Mouse (Mus musculus): Measurements from ENCODE around the gene Atg5.
A peak's percentile ranks its signal among the peaks of the same experiment; 100 is the strongest.
"Not testable (repeated sequence)": the region's sequence is repeated elsewhere in the genome, so short reads cannot be mapped to it uniquely, and the experiment has no call there.

Gene Atg5

GRCm38 (mm10) chr10:44315276-44315675, 47.1 kb downstream of the Atg5 start:
- DNase-seq (ENCODE audit: low spot score in 2 of 2), result no peak

GRCm38 (mm10) chr10:44316280-44317270, 48.4 kb downstream of the Atg5 start:
- no peak for DNase-seq (ENCODE audit: low spot score in 2 of 2)

DNA sequence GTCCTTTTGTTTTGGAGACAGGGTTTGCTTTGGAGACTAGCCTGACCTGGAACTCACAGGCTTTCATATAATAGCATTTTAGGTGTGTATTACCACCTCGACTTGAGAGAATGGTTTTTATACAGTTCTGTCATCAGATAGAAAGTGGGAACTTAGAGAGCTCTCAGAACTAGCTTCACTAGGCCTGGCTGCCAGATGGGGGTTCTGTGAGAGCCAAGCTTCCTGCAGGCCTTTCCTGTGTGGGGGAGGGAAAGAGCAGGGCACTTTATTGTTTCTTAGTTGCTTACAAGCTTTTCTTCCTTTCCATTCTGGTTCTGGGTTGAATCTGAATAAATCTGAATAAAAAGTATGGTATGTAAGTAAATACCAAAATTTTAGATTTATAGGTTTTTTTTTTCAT, 54.0 kb downstream of the Atg5 start:
- DNase-seq (ENCODE audit: low spot score in 2 of 2), result peak in 1 of 2 experiments; percentile 24

DNA sequence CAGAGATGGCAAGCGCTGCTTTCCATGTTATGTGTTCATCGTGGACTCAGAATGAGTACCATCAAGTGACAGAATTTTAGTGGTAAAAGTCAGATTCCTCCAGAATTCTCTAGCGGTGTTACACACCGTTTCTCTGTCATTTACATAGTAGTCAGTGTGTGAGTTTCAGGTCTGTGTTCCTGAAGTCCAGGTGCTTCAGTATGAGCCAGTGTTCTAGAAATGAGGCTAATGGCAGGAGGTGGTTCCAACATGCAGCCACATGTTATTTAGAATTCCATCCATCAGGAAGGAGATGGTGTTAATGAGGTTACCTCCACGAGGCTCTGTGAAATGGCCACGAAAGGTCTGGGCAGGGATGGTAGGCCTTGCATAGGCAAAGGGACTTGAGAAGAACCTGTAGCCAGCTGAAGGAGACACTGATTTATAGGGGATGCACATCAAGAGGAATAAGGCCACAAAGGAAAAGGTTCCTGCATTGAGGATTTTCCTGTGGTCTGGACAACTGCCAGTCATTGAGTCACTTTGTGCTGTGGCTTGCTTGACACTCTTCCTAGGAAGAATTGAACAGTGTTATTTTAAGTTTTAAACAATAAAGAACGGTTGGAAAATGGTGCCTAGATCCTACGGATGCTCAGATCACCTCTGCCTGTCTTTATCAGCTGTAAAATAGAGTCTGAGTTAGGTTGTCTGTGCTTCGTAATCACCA, 55.1 kb downstream of the Atg5 start:
- DNase-seq (ENCODE audit: low spot score in 2 of 2), result no peak

DNA sequence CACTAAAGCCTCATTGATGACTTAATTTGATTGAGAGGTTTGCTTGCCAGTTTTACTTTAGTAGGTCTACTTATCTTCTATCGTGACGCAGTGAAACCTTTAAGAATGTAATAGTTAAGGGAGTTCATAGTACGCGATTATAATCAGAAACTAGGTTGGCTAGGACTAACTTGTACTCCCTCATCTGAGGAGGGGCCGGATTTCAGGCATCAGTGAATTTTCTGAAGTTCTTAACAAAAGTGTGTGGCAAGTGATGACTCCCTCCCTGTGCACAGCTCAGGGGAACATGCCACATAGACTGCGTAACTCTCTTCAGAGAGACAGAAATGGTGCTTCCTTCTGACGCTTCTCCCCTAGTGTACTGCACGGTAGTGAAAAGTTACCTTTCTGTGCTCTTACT, 55.7 kb downstream of the Atg5 start:
- DNase-seq (ENCODE audit: low spot score in 2 of 2), result no peak

DNA sequence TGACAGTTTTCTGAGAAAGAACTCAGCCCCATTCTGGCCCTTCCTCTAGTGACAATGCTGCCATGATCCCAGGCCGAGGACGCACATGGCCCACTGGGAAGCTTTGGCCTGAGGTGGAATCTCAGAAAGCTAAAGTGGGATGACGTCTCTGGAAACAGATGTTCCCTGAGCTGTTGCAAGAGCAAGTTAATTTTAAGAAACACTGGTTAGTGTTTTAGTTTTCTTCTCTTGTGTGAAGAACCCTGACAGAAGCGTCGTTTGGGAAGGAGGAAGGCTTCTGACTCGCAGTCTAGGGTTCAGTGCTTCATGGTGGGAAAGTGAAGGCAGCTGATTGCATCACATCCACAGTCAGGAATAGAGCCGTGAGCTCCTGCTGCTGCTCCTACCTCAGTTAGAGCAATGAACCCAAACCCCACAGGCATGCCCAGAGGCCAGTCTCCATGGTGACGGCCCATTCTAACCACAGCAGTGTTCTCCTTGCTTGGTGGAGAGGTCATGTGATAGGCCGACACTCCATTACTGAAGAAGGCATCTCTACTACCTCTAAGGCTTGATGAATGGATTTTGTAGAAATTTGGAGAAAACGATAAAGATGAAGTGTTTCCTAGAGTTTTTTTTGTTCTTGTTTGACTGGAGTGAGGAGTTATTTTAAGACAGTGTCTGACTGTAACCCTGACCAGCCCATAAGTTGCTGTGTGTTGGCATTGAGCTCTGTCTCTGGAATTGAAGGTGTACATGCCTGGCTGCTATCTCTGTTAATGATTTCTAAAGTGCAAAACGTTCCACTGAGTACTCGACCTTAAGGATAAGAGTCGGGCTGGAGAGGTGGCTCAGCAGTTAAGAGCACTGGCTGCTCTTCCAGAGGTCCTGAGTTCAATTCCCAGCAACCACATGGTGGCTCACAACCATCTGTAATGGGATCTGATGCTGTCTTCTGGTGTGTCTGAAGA, 57.7 kb downstream of the Atg5 start:
- no peak for DNase-seq (ENCODE audit: low spot score in 2 of 2)

GRCm38 (mm10) chr10:44327057-44327456, 58.9 kb downstream of the Atg5 start:
- DNase-seq (ENCODE audit: low spot score in 2 of 2), result no peak

DNA sequence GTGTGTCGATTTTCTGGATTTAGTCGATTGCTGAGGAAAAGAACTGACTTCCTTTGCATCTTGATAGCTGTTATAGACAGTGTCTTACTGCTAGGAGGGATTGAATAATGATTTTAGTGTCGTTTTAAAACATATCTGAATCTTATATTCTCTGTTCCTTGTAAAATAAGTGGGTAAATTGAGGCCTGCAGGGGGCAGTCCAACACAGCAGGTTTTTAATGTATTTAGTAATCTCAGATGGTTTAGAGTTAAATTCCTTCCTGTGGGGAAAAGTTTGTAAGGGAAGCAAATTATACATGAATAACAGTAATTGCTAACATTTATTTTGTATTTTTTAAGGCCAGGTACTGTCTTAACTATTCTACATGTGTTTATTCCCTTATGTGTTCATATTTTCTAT, 60.2 kb downstream of the Atg5 start:
- no peak for DNase-seq (ENCODE audit: low spot score in 2 of 2)

GRCm38 (mm10) chr10:44330717-44331116, 62.6 kb downstream of the Atg5 start:
- DNase-seq (ENCODE audit: low spot score in 2 of 2), result no peak

GRCm38 (mm10) chr10:44331469-44331868, 63.3 kb downstream of the Atg5 start:
- DNase-seq (ENCODE audit: low spot score in 2 of 2), result no peak

- not testable (repeated sequence) for DNase-seq (ENCODE audit: low spot score in 2 of 2)
These were observed 64.5 kb downstream of the Atg5 start for GRCm38 (mm10) chr10:44332656-44333055.

GRCm38 (mm10) chr10:44336641-44337382, 68.7 kb downstream of the Atg5 start:
- not testable (repeated sequence) for DNase-seq (ENCODE audit: low spot score in 2 of 2)

DNA sequence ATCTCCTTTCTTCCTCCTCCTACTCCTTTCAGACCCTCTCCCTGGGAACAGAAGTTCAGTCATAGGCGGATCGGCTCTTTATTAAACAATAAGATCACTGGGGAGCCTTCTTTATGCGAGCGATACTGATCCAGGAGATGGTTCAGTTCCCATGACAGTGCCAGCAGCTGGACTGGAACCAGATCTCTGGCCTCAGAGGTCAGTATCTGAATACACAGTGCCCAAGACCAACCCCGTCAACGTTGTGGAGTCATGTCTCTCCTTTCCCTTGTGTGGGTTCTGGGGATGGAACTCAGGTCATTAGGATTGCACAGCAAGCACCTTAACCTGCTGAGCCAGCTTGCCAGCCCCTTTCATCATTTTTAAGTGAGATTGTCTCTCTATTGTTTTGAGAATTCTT, 70.4 kb downstream of the Atg5 start:
- no peak for DNase-seq (ENCODE audit: low spot score in 2 of 2)

DNA sequence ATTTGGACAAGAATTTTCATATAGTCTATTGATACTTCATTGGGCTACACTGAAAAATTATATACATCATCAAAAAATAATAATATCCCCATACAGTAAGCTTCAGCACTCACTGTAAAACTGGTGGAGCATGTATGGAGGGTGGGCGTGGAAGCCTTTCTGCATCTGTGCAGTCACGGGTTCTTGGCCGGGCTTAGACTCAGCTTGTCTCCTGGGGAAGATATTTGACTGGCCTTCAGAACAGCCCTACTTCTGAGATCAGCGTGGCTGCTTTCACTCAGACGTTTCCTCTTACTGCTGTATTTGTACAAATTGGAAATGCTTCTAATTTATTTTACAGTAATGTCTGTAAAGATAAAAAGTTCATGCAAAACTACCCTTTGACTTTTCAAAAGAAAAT, 71.2 kb downstream of the Atg5 start:
- no peak for DNase-seq (ENCODE audit: low spot score in 2 of 2)

DNA sequence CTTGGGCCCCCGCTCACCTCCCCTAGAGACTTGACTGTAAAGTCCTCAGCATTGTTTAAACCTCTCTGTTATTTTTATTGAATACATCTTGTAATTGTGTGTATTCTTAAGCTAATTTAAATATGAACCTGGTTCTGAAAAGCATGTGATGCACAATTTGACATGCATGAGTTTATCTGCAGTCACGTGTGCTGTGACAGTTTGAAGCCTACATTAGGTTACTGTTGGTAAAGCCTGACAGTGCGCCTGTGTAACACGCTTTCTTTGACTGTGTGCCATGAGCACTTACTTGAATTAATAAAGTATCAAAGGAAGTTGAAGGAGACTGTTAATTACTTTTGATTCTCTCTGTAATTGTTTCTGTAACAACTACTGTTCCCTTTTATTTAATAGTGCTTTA, 72.8 kb downstream of the Atg5 start:
- no peak for DNase-seq (ENCODE audit: low spot score in 2 of 2)

DNA sequence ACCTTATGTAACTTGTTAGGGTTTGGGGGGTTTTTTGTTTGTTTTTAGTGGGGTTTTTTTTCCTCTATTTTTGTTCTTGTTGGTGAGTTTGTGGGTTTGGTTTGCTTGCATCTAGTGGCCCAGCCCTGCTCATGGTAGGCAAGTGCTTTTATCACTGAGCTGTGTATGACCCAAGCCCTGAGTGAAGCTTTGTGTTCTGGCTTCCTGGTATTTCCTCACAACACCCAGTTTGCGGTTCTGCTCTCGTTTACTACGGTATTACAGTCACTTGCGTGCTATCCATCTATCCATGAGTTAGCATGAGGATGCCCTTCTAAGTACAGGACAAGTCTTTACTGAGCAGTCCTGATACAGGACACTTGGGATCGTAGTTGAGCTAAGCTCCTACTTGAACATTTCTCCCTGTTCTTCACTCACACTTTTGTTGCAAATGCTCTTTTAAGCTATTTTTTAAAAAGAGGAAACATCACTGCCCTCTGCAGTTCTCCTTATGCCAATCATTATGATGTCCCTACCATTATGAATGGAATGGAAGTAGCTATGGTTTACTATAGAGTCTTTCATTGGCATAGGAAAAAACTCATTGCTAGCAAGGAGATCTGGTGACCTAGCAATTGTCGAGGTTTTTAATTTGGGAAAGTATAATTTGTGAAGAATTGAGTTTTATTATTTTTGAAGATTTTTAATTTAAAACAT, 73.8 kb downstream of the Atg5 start:
- no peak for DNase-seq (ENCODE audit: low spot score in 2 of 2)

DNA sequence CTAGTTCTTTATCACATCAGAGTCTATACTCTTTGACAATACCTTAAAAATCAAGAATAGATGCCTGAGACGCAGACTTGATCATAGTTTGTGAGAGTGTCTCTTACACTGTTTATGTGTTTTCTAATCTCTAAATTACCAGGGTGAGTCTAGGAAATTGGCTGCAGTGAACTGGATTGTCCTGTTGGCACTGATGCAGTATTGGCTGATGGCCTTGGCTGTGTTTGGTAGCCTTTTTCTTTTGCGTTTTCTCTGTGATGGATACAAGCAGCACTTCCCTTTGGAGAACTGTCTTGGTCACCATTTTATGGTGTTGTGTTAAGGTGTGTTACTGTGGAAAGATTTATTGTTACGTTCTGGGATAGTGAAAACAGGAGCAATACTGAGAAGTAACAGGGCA, 75.2 kb downstream of the Atg5 start:
- no peak for DNase-seq (ENCODE audit: low spot score in 2 of 2)

DNA sequence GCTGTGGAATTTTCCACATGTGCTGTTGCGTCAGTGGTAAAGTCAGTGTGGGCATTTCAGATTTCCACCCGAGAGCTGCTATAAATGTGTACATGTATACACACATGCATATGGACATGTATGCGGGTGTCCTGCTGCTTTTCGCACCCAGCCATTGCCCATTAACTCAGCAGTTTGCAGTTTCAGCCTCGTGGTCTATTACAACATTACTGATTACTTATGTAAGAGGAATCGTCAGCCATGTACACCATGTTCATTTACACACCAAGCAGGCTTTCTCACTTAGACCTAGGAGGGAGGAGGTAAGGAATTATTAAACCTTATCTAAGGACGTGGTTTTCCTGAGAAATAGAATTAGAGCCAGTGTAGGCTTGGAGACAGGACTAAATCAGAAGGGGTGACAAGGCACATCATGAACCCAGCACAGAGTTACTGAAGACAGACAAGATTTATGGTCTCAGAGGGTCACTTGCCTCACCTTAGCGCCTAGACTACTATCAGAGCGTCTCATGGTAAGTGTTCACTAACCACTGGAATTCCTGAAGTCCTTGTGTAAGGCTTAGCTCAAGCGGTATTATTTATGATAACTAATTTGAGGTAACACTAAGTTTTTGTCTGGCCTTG, 79.5 kb downstream of the Atg5 start:
- DNase-seq (ENCODE audit: low spot score in 2 of 2), result no peak

DNA sequence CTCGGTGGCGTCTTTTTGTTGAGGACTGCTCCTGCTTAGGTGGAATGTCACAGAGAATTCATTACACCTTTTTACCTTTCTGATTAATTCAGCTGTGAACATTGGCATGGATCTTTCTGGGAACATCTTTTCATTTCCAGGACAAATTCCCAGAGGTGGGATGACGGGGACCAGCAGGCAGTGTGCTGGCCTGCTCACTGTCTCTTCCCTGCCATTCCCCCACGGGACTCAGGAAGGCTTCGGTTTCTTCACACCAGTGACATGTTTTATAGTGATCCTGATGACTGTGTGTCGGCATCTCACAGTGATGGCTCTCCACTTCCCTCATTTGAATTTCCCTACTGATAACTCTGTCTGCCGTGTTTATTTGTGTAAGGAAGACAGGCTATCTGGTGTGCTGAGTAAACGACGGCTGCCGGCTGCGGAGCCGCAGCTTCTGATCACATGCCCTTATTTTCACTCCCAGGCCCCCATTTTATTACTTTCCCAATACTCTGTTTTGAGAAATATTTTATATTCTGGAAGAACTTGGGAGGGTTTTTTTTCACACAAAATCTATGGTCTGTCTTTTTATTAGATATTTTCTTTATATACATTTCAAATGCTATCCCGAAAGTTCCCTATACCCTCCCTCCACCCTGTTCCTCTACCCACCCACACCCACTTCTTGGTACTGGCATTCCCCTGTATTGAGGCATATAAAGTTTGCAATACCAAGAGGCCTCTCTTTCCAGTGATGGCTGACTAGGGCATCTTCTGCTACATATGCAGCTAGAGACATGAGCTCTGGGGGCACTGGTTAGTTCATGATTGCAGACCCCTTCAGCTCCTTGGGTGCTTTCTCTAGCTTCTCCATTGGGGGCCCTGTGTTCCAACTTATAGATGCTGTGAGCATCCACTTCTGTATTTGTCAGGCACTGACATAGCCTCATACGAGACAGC, 80.6 kb downstream of the Atg5 start:
- no peak for DNase-seq (ENCODE audit: low spot score in 2 of 2)
